Mouse (Mus musculus) hindlimb bud, embryonic 11.5 days (tissue): ENCODE measurements at regions not wholly inside any gene's neighbourhood (a gene's known extent, or its start where the extent isn't known, plus 50 kb on each side); places are given as distances from the start of the nearest gene placed in this dataset.

Experiments used
- DNase-seq: peaks from one replicate; pipeline ENCODE4 v3.0.0-alpha.2; 2012; ENCODE audit warnings: low read depth, low spot score; ENCODE audit errors: extremely low spot score

- no peak for DNase-seq
Measured at GRCm38 (mm10) chr2:166279676-166280075, 124.2 kb upstream of the Sulf2 start.

- no peak for DNase-seq
Measured at GRCm38 (mm10) chr2:166275398-166275797, 119.9 kb upstream of the Sulf2 start.

DNA sequence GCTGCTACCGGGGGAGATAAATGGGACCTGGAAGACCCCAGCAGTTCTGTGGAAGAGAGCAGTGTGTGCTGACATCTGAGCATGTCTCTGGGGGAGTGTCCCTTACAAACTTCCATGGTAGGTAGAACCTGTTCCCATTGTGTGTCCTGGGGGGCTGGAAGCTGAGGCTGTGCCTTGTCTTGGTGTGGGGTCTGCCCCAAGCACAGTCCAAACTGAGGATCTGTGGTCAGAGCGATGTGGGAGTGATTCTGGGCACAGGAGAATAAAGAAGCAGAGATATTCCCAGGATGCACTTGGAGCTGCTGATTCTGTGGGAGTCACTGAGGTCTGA lies 118.5 kb upstream of the Sulf2 start:
- DNase-seq = no peak

DNA sequence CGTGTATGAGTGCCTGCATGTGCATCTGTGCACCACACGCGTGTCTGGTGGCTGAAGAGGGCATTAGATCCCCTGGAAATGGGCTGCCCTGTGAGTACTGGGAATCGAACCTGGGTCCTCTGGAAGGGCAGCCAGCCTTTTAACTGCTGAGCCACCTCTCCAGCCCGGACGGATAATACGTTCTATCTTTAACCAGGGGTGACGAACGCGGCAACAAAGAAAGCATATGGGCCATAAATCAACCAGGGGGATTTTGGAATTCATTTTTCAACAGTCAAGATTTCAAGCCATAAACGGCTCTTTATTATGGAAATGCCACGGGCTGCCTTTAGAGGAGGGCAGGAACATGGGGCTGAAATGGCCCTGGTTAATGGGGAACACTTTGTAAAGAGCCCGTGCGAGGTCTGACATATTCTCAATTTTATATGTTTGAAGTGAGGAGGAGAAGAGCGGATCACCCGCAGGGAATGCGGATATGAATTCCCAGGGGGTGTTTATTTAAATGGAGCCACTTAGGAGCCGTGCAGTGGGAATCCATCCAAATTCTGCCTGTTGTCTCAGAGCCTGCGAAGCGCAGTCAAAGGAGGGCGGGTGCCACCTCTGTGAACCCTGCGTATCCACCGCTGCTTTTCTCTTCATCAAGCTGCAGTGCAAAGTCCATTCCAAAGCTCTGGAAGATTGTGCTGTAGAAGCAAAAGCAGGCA lies 118.0 kb upstream of the Sulf2 start:
- no peak for DNase-seq

- no peak for DNase-seq
Measured at GRCm38 (mm10) chr2:166272841-166273240, 117.4 kb upstream of the Sulf2 start.

GRCm38 (mm10) chr2:166272190-166272543 lies 116.7 kb upstream of the Sulf2 start:
- no peak for DNase-seq

DNA sequence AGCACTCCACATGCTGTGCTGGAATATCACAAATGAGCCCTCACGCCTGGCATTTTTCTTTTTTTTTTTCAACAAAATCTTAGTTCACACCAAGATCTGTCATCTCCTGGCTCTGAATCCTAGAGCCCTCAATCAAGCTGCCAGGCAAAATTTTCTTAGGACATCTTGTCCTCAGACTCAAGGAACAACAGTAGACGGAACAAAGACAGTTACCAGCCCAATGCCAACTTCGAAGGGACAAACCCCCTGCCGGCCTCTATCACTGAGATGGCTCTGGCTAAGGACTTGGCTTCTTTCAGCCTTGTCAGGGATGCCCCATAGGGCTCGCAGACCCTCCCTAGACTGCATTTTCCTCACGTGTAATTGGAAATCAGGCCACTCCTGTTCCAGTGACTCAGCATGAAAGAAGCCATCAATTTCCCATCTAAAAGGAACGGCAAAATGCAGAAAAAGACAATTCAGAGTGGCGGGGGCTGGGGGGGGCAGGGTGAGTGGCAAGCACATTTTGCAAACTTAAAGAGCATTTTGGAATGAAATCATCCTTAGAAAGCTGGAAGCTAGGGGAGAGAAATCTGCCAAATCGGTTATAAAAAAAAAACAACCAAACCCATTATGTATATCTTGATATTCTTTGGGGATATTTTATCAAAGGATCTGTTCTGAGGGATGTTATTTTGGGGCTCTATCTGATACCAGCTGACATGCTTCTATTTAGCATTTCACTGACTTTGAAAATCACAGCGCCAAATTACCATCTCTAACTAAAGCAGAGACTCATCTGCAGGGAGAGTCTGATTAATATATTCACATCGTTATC lies 116.1 kb upstream of the Sulf2 start:
- DNase-seq = no peak

DNA sequence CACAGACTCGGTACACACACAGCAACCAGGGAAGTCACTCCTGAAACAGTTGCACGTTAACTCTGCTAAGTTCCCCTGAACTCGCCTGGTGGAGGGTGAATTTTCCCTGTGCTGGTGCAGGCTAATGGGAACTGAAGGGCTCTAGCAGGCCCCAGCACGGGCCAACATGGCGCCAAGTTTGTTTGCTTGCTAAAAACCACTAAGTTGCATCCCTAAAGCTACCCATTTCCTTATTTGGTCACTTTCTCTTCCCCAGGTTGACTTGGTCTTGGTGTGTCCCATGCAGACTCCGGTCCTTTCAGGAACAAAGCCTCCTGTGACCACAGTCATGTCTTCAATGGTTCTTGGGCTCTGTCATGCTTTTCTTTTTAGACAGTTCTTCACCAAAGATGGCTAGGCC lies 114.5 kb upstream of the Sulf2 start:
- DNase-seq = no peak

DNA sequence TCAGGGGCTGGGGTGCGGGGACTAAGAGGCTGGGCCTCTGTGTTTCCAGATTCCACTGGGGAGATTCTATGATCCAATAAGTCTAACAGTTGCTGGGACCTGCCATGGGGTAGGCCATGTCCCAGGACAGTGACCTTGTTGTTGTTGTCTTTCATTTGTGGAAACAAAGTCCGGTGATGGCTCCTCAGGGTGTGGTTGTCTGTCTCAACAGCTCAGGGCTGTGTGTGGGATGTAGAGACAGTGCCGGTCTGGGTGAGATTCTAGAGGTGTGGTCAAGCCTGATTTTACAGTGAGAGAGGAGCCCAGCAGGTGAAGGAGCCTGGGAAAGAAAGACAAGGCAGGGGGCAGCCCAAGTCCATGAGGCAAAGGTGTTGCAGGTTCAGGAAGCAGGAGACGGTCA lies 111.5 kb upstream of the Sulf2 start:
- DNase-seq = no peak

- no peak for DNase-seq
Measured at GRCm38 (mm10) chr2:166266507-166266906, 111.0 kb upstream of the Sulf2 start.

- DNase-seq = no peak
Measured at GRCm38 (mm10) chr2:166264756-166265155, 109.3 kb upstream of the Sulf2 start.

GRCm38 (mm10) chr2:166261799-166262198 lies 106.3 kb upstream of the Sulf2 start:
- DNase-seq = no peak

GRCm38 (mm10) chr2:166261065-166261464 lies 105.6 kb upstream of the Sulf2 start:
- DNase-seq = no peak

DNA sequence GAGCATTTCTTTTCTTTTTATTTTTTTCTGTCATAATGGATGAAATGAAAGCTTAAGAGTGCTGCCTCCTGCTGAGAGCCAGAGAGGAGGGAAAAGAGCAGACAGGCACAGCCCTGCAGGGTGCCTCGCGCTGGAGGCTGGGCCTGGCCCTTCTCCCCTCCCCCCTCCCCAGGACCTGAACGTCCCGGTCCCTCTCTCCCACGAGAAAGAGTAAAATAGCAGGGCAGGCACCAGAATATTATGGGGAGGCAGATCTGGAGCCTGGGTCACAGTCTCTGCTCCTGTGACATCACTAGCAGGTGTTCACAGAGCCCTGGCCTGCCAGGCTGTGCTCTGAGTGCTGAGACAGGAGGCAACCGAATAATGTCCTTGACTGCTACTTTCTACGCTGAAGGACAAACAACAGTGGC lies 103.3 kb upstream of the Sulf2 start:
- no peak for DNase-seq

GRCm38 (mm10) chr2:166257666-166258065 lies 102.2 kb upstream of the Sulf2 start:
- DNase-seq = no peak

- DNase-seq = no peak
Measured at GRCm38 (mm10) chr2:166256193-166256592, 100.7 kb upstream of the Sulf2 start.

GRCm38 (mm10) chr2:166254581-166254980 lies 99.1 kb upstream of the Sulf2 start:
- DNase-seq = no peak

DNA sequence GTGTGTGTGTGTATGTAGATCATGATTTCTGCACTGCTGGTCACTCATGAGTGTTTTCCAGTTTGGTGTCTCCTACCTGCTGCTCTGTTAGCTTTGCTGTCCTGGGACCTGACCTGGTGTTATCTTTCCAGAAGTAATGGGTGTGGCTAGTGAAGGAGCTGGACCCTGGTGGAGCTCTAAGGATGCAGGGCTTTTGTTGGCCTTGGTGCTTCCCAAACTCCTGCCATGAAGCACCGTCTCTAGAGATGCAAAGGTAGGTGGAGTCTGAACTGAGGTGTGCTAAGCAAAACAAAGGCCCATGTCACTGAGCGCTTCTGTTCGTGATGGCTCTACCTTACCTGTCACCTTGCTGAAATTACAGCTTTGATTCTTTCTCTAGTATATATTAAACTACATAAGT lies 96.6 kb upstream of the Sulf2 start:
- DNase-seq = no peak

DNA sequence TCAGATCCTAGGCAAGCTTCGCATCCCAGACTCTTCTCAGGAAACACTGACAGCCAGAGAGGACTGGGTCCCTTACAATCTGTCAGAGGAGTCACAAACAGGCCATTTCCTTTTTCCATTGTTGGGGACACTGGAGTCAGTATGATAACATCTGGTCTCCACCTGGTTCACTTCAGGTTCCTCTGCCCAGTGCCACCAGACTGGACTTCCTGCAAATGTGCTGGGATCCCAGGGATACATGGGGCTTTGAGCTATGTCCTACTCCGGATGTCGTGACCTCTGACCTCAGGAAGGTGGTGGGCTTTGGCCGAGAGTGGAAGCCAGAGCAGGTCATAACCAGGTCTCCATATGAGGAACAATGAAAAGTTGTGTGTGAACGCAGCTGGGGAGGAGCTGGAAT lies 96.0 kb upstream of the Sulf2 start:
- no peak for DNase-seq

DNA sequence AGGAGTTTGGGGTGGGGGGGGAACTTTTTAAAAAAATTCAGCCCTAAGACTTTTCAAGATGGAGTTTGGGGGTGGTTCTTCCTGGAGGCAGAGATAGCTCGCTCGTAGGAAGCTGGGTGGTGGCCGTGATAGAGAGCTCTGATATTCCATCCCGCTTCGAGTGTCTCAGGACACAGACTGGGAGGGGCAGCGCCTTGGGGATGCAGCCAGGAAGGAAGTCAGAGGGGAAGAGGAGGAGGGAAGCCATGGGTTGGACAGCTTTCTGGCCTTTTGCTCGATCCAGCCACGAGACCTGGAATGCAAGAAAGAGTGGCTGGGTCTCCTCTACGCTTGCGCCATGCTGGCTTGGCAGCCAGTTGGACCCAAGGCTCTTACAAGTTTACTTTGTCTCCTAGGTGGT lies 95.1 kb upstream of the Sulf2 start:
- DNase-seq = no peak

DNA sequence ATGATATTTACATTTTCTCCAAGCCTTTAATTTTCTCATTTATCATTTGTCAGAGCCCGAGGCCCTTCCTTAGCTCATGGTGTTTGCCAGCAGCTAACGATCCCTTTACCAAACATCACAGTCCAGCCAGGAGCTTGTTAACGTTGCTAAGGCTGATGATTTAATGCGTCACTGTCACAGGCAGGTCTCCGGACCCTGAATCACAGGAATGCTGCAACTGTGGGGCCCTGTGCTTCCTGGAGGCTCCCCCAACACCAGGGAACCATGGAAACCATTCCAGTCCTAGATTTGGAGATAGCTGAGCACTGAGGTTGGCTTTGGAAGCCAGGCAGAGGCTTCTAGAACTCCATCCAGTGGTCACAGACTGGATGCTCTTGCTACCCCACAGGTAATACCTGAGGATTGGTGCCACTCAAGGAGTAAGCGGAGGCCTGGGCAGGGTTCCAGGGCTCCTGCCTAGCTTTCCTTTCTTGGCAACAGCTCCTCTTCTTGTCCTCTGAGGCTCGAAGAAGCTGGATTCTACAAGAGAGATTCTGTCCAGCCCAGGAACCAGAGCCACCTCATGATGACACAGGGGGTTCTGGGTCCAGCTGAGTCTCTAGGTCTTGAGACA lies 94.0 kb upstream of the Sulf2 start:
- DNase-seq = no peak
